Mouse (Mus musculus): Measurements from ENCODE around the gene Ubr1.

DNA sequence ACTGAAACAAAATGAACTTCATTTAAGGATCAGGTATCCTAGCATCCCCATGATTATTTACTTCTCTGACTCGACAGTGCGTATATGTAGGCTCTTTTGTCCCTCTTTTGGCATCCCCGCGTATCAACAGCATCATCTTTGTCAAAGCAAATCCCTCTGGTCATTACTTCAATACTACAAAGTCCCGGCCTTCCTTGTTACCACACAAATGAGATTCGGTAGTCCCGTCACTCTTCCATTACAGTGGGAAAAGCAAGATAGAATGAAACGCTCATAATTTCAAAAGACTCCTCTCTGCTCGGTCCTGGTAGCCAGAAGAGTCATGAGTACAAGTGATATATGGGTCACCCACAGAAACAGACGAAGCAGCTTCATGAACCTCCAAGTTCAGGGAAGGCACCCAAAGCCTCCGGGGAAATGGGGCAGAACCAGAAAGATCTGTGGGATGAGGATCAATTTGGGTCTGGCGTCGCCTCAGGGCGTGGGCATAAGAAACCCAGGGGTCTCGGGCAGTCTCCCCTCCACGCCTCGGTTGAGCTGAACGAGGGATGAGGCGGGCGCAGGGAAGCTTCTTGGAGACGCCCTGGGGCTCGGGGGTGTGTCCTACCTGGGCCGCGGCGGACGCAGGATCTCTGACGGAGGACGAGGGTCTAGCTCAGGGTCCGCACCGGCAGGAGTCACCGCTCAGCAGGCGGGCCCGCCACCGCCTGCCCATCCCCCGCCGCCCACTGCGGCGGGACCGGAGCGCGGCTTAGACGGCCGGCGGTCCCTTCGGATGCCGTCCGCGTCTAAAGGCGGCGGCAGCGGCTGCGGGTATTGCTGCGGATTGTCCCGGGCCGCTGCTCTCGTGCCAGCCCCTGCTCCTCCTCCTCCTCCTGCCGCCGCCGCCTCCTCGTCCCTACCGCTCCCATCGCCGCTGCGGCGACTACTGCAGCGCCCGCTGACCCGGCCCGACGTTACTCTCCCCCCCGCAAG, 120.8 kb downstream of the Ubr1 start, which contains the start of gene Cdan1:
- TF ChIP-seq POLR2A (IDR thresholded peaks at IDR 0.05; ENCODE audit: borderline replicate concordance, insufficient read depth, low read length) (no peak; the same call in 1 of the 2 replicates), CTCF (IDR thresholded peaks at IDR 0.05; ENCODE audit: borderline replicate concordance, insufficient read depth, low read depth, low read length) (no peak)
